Mouse (Mus musculus) small intestine, adult 2 months (tissue): ENCODE results near the gene Cers5.

Experiments used
- CTCF ChIP-seq: fragments of 200-500 bp; IDR thresholded peaks from 2 replicates; pipeline ENCODE4 v1.5.1; 2012; ENCODE audit warnings: low read depth, mild to moderate bottlenecking, control low read depth, inconsistent platforms, low read length, moderate library complexity, mixed read lengths; ENCODE audit not compliant: insufficient replicate concordance, insufficient read length; ENCODE audit errors: extremely low read depth
- POLR2A ChIP-seq: fragments of 200-500 bp; IDR thresholded peaks from 2 replicates; pipeline ENCODE4 v1.6.1; 2012; ENCODE audit warnings: low read depth, mild to moderate bottlenecking, control low read depth, inconsistent platforms, low read length, moderate library complexity

- TF ChIP-seq CTCF = no peak
- TF ChIP-seq POLR2A = no peak
These were observed 74.1 kb downstream of the Cers5 start for GRCm38 (mm10) chr15:99698533-99699085.
